ENCODE assay signal across 8 mouse cellular contexts in the genomic region with DNA sequence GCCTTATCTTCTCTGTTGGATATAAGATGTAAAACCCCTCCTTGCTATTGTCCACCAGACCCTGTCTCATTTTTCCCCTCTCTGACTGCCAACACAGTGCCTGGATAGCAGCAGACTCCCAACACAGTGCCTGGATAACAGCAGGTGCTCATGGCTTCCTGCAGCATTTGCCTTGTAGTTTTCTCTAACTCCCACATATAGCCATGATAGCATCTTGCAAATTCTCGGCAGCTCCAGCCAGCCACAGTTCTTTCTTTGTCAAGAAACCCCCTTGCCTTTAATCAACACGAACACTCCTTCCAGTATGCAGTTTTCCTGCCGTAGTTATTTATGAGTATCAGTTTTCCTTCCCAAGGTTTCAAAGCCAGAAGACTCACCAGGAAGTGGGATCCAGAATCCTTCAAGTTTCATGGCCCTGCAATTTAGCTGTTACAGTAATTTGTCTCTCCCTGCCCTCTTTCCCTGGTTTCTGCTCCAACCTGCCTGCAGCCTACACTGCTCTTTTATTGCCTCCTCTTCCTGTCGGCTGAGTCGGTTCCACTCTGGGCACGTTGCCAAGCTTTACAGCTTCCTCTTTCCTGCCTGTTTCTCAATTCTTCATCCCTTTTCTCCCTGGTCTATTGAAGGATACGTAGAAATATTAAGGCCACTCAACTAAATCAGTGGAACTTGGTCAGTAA.
A peak's percentile ranks its signal among the peaks of the same experiment; 100 is the strongest.
DNase-seq lines count a peak whose midpoint lies in the region; ATAC-seq and TF ChIP-seq lines count a peak whose summit lies in the region.

No protein-coding gene starts in this region.

- no peaks in the 10 kb centered on the region for H3K36me3 ChIP-seq in CH12.LX (replicated peaks in 1 of 2; ENCODE audit: control insufficient read depth in 1 of 2, insufficient read depth in 1 of 2, low read length in 1 of 2)
- no peaks in the 10 kb centered on the region for H3K36me3 ChIP-seq in heart, embryonic 15.5 days
- no peaks in the 10 kb centered on the region for H3K36me3 ChIP-seq in stomach, embryonic 16.5 days (ENCODE audit: control insufficient read depth, insufficient read depth, low read length)

- in situ Hi-C loops in CH12.LX (cut with MboI; ENCODE audit: low pct_ligation_motif_present, low pct_unique_long_range_greater_than_20kb, low sequenced_read_pairs) = no loop called here

- dilution Hi-C loops in CH12.LX (cut with MboI; ENCODE audit: extremely low pct_ligation_motif_present, extremely low pct_unique_long_range_greater_than_20kb, low sequenced_read_pairs) = no loop called here

- TF ChIP-seq RAD21 in CH12.LX (IDR thresholded peaks at IDR 0.05; ENCODE audit: low read depth, low read length) = no peak

- H3K4me3 ChIP-seq in CH12.LX (replicated peaks in 1 of 3; ENCODE audit: low read depth in 2 of 3, low read length in 2 of 3, poor library complexity in 1 of 3) = no peak overlapping the region
- H3K4me3 ChIP-seq in heart, embryonic 15.5 days = no peak overlapping the region
- H3K4me3 ChIP-seq in stomach, embryonic 16.5 days (replicated peaks; ENCODE audit: low read length) = no peak overlapping the region

- H3K27ac ChIP-seq in CH12.LX (ENCODE audit: insufficient read depth, low read depth) = no peak overlapping the region
- peak overlapping the region; percentile 65 for H3K27ac ChIP-seq in heart, embryonic 15.5 days
- peak overlapping the region; percentile 43; the same call in 1 of the 2 replicates for H3K27ac ChIP-seq in stomach, embryonic 16.5 days (ENCODE audit: low read length)

- H3K9me3 ChIP-seq in CH12.LX (replicated peaks; ENCODE audit: low read length) = no peaks in the 10 kb centered on the region
- H3K9me3 ChIP-seq in heart, embryonic 15.5 days (replicated peaks) = no peaks in the 10 kb centered on the region
- no peaks in the 10 kb centered on the region for H3K9me3 ChIP-seq in stomach, embryonic 16.5 days (replicated peaks; ENCODE audit: control insufficient read depth, low read length)

- 22% methylated on average over 7 of the region's 7 CpGs for WGBS in heart, embryonic 15.5 days
- 3% methylated on average over 7 of the region's 7 CpGs for WGBS in large intestine, adult 2 months
- WGBS in stomach, embryonic 16.5 days = 11% methylated on average over 7 of the region's 7 CpGs

- no peaks in the 10 kb centered on the region for H3K79me2 ChIP-seq in CH12.LX (replicated peaks; ENCODE audit: control insufficient read depth, extremely low read depth, insufficient read depth, poor library complexity, severe bottlenecking)

- no peak overlapping the region for H3K9ac ChIP-seq in CH12.LX (ENCODE audit: insufficient read depth, low read depth)
- H3K9ac ChIP-seq in heart, embryonic 15.5 days = no peak overlapping the region
- no peak overlapping the region for H3K9ac ChIP-seq in stomach, embryonic 16.5 days (ENCODE audit: low read length)

- no peaks in the 10 kb centered on the region for H3K27me3 ChIP-seq in CH12.LX (replicated peaks)
- no peaks in the 10 kb centered on the region for H3K27me3 ChIP-seq in heart, embryonic 15.5 days
- H3K27me3 ChIP-seq in stomach, embryonic 16.5 days (ENCODE audit: control insufficient read depth, insufficient read depth, low read length) = no peaks in the 10 kb centered on the region

- H3K4me1 ChIP-seq in CH12.LX (ENCODE audit: control insufficient read depth in 1 of 2, insufficient read depth in 2 of 2) = peaks cover 0 to 6% of the 10 kb centered on the region in 2 experiments; a peak in 1 of 4 replicates
- H3K4me1 ChIP-seq in heart, embryonic 15.5 days (replicated peaks) = 0 out of 2 replicates have a peak, but pooled peaks cover 8% of the 10 kb centered on the region
- no peaks in the 10 kb centered on the region for H3K4me1 ChIP-seq in stomach, embryonic 16.5 days (ENCODE audit: control insufficient read depth, insufficient read depth, low read length)

- TF ChIP-seq EP300 in CH12.LX (IDR thresholded peaks at IDR 0.05; ENCODE audit: low read length) = no peak

- H3K4me2 ChIP-seq in CH12.LX (ENCODE audit: insufficient read depth, low read depth, poor library complexity, severe bottlenecking) = 0 out of 2 replicates have a peak overlapping the region, but pooled peaks have one; percentile 1
- peak overlapping the region; percentile 30 for H3K4me2 ChIP-seq in heart, embryonic 15.5 days
- no peak overlapping the region for H3K4me2 ChIP-seq in stomach, embryonic 16.5 days (ENCODE audit: low read depth, low read length)

- DNase-seq in cerebellum, adult 9-10 months = no peak
- no peak for DNase-seq in CH12.LX (ENCODE audit: extremely low read depth)
- peak; percentile 40 for DNase-seq in embryo, embryonic 11.5 days (ENCODE audit: low read depth, low spot score)
- DNase-seq in large intestine, adult 2 months (ENCODE audit: low read depth, low spot score) = peak; percentile 83
- DNase-seq in lung, postnatal 14 days = peak; percentile 65

- no peak for TF ChIP-seq POLR2A in CH12.LX (IDR thresholded peaks at IDR 0.05; ENCODE audit: low read depth, low read length)

- TF ChIP-seq CTCF in CH12.LX (conservative IDR thresholded peaks at IDR 0.05 in 1 of 2, IDR thresholded peaks at IDR 0.05 in 1 of 2; ENCODE audit: low read depth in 2 of 2, low read length in 2 of 2) = no peak

- ATAC-seq in cerebellum, adult (ENCODE audit: insufficient number of reproducible peaks, low FRiP score, low TSS enrichment) = 0 out of 2 replicates have a peak, but pooled peaks have one; percentile 31
- ATAC-seq in heart, embryonic 15.5 days (replicated peaks; ENCODE audit: insufficient number of reproducible peaks, insufficient read depth, low FRiP score, low read depth) = peak; percentile 67; the same call in 1 of the 2 replicates
- peak; percentile 69 for ATAC-seq in stomach, embryonic 16.5 days (ENCODE audit: insufficient read depth, low FRiP score)

TF ChIP-seq in CH12.LX, 34 proteins besides CTCF, POLR2A, EP300 and RAD21:
- TF ChIP-seq MXI1 (IDR thresholded peaks at IDR 0.05; ENCODE audit: low read depth, low read length) (no peak), MEF2A (IDR thresholded peaks at IDR 0.05; ENCODE audit: borderline replicate concordance, low read depth, low read length) (no peak), ZMIZ1 (IDR thresholded peaks at IDR 0.05; ENCODE audit: low read depth, low read length) (no peak), MAX (IDR thresholded peaks at IDR 0.05; ENCODE audit: low read length) (no peak), JUN (IDR thresholded peaks at IDR 0.05; ENCODE audit: insufficient read depth, low read depth, low read length) (no peak), IRF4 (IDR thresholded peaks at IDR 0.05; ENCODE audit: low read depth, low read length) (no peak), POLR2AphosphoS2 (IDR thresholded peaks at IDR 0.05; ENCODE audit: low read depth, low read length) (no peak), BHLHE40 (IDR thresholded peaks at IDR 0.05; ENCODE audit: low read depth, low read length) (no peak), USF2 (conservative IDR thresholded peaks at IDR 0.05; ENCODE audit: low read depth, low read length) (no peak), MYC (IDR thresholded peaks at IDR 0.05; ENCODE audit: low read depth, low read length) (no peak), JUND (conservative IDR thresholded peaks at IDR 0.05; ENCODE audit: low read depth, low read length) (no peak)

Comparison
In these comparisons a context has a peak if more than half of its experiments do, and no peak if none do; other contexts are left out.
1. DNase-seq: peak in embryo, embryonic 11.5 days (single experiment), large intestine, adult 2 months (single experiment) and lung, postnatal 14 days (single experiment); none in cerebellum, adult 9-10 months (single experiment) and CH12.LX (single experiment).
2. Peak in every context shown above with its lines, with median percentiles within 50 percentile points of each other: ATAC-seq.